In the genomic region with DNA sequence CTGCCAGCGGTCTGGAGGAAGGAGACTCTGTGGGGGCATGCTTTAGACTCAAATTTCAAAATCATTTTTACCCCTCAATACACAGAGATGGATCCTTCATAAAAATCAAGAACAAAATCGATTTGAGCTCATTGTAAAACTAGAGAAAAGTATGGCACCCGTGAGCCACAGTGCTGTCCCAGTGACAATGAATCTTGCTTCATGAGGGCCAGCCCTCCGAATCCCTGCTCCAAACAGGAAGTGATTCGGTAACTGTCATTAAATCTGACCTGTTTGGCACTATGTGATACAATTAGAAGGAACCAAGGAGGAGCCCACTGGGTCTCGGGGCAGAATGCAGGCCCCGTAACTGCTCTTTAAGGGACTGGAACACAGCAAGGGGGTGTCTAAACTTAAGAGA, we compare ENCODE assay signal across 8 mouse cellular contexts.
"Had no signal": no experiment of that assay in that cellular context is flagged by ENCODE, and none has a peak within 500 bp of the region (broad histone marks: within the 10 kb centered on the region; RNA-seq: fewer than 3 reads in every experiment).

No protein-coding gene starts in this region.

- H3K9me3 ChIP-seq: kidney, embryonic 15.5 days; liver, embryonic 13.5 days; megakaryocyte, embryonic 14.5 days; midbrain, embryonic 10.5 days; neural tube, embryonic 13.5 days had no signal

- H3K4me3 ChIP-seq: kidney, embryonic 15.5 days; liver, embryonic 13.5 days; midbrain, embryonic 10.5 days; neural tube, embryonic 13.5 days had no signal

- DNase-seq: liver, embryonic 13.5 days; lung, adult 2 months; lung, postnatal 36 days; midbrain, embryonic 14.5 days had no signal

- H3K27ac ChIP-seq: kidney, embryonic 15.5 days; liver, embryonic 13.5 days; neural tube, embryonic 13.5 days had no signal

- H3K4me2 ChIP-seq: kidney, embryonic 15.5 days; liver, embryonic 13.5 days; neural tube, embryonic 13.5 days had no signal

- H3K27me3 ChIP-seq: kidney, embryonic 15.5 days; liver, embryonic 13.5 days; neural tube, embryonic 13.5 days had no signal

- H3K9ac ChIP-seq: kidney, embryonic 15.5 days; liver, embryonic 13.5 days; neural tube, embryonic 13.5 days had no signal
